Mouse (Mus musculus): ENCODE results near the gene Sptlc3.
A peak's percentile ranks its signal among the peaks of the same experiment; 100 is the strongest.

Sptlc3 gene

GRCm38 (mm10) chr2:139637861-139638260 lies 144.1 kb downstream of the Sptlc3 start:
- no peak for DNase-seq (ENCODE audit: low spot score)

- DNase-seq (ENCODE audit: low spot score), result no peak
Observed at GRCm38 (mm10) chr2:139641757-139642385, 148.2 kb downstream of the Sptlc3 start.

GRCm38 (mm10) chr2:139649518-139649917 lies 155.8 kb downstream of the Sptlc3 start:
- no peak for DNase-seq (ENCODE audit: low spot score)

GRCm38 (mm10) chr2:139656750-139657149 lies 163.0 kb downstream of the Sptlc3 start:
- no peak for DNase-seq (ENCODE audit: low spot score)

- no peak for DNase-seq (ENCODE audit: low spot score)
Observed at GRCm38 (mm10) chr2:139671838-139672237, 178.1 kb downstream of the Sptlc3 start.

GRCm38 (mm10) chr2:139672371-139672770 lies 178.7 kb downstream of the Sptlc3 start:
- no peak for DNase-seq (ENCODE audit: low spot score)

GRCm38 (mm10) chr2:139677065-139677762 lies 183.5 kb downstream of the Sptlc3 start:
- DNase-seq (ENCODE audit: low spot score), result peak; percentile 56

- peak; percentile 53 for DNase-seq (ENCODE audit: low spot score)
Observed at GRCm38 (mm10) chr2:139677809-139678274, 184.1 kb downstream of the Sptlc3 start, which contains the start of gene Ism1. TSS of gene Ism1 (plus strand) at chr2:139678178.

GRCm38 (mm10) chr2:139678275-139679140 lies 184.8 kb downstream of the Sptlc3 start:
- DNase-seq (ENCODE audit: low spot score), result peak; percentile 58

GRCm38 (mm10) chr2:139682540-139682939 lies 188.8 kb downstream of the Sptlc3 start:
- no peak for DNase-seq (ENCODE audit: low spot score)
